Mouse (Mus musculus): Measurements from ENCODE around the gene Vmn1r116.
"Not testable (repeated sequence)": the region's sequence is repeated elsewhere in the genome, so short reads cannot be mapped to it uniquely, and the experiment has no call there.

Gene Vmn1r116

GRCm38 (mm10) chr7:20871956-20872355 lies at the start of gene Vmn1r116:
TSS of gene Vmn1r116 (plus strand) at chr7:20872256.
- not testable (repeated sequence) for DNase-seq (ENCODE audit: low read depth, low spot score)

GRCm38 (mm10) chr7:20844885-20845284 lies 27.2 kb upstream of the Vmn1r116 start, which contains the start of gene Vmn1r115:
TSS of gene Vmn1r115 (minus strand) at chr7:20844985.
- not testable (repeated sequence) for DNase-seq (ENCODE audit: low read depth, low spot score)

GRCm38 (mm10) chr7:20884021-20884420 lies 12.0 kb downstream of the Vmn1r116 start, which contains the start of gene Vmn1r117:
TSS of gene Vmn1r117 (minus strand) at chr7:20884121.
- DNase-seq (ENCODE audit: low read depth, low spot score): not testable (repeated sequence)

GRCm38 (mm10) chr7:20912247-20912646 lies 40.2 kb downstream of the Vmn1r116 start, which contains the start of gene Vmn1r118:
TSS of gene Vmn1r118 (minus strand) at chr7:20912347.
- not testable (repeated sequence) for DNase-seq (ENCODE audit: low read depth, low spot score)
